Mouse (Mus musculus) gastrocnemius, postnatal 36 days (tissue): ENCODE data around the gene Rps6ka5. TPM values are rescaled to one million over a fixed set of nuclear protein-coding genes. Genes with fewer than 3 reads are reported as not detected.

Experiments
- DNase-seq, 2 experiments: peaks; one replicate each; pipeline ENCODE4 v3.0.0; 2022
- intact Hi-C: fragments of 180-260 bp; cut with DNase I; formaldehyde crosslinking; loops from one replicate; pipeline ENCODE4 v1.15.1; 2025
- total RNA-seq, 2 experiments: library from RNA; stranded (reverse); gene quantifications; 2 replicates each; pipeline ENCODE4 v1.2.3; 2021

Gene Rps6ka5
- total RNA-seq, 2 experiments from 2014 or later, result 8.0 to 8.4 TPM

GRCm38 (mm10) chr12:100542076-100542475, 184.7 kb downstream of the Rps6ka5 start:
- intact Hi-C loops, result no loop called here
- DNase-seq, result no peak

- DNase-seq, result no peak
- intact Hi-C loops, result no loop called here
Observed at GRCm38 (mm10) chr12:100539158-100539714, 187.5 kb downstream of the Rps6ka5 start.

GRCm38 (mm10) chr12:100538445-100539157, 188.2 kb downstream of the Rps6ka5 start:
- intact Hi-C loops, result no loop called here
- DNase-seq, result no peak

- intact Hi-C loops, result no loop called here
- DNase-seq, result no peak
Observed at GRCm38 (mm10) chr12:100537091-100537490, 189.7 kb downstream of the Rps6ka5 start.

GRCm38 (mm10) chr12:100535028-100535427, 191.8 kb downstream of the Rps6ka5 start:
- DNase-seq, result no peak
- intact Hi-C loops, result no loop called here

- intact Hi-C loops, result no loop called here
- no peak for DNase-seq
Observed at GRCm38 (mm10) chr12:100534028-100534427, 192.8 kb downstream of the Rps6ka5 start.

GRCm38 (mm10) chr12:100533209-100533608, 193.6 kb downstream of the Rps6ka5 start:
- no peak for DNase-seq
- intact Hi-C loops, result no loop called here

- intact Hi-C loops, result no loop called here
- DNase-seq, result no peak
Observed at GRCm38 (mm10) chr12:100531740-100532139, 195.0 kb downstream of the Rps6ka5 start.

- intact Hi-C loops, result no loop called here
- DNase-seq, result no peak
Observed at GRCm38 (mm10) chr12:100530871-100531270, 195.9 kb downstream of the Rps6ka5 start.

GRCm38 (mm10) chr12:100529651-100530050, 197.1 kb downstream of the Rps6ka5 start:
- intact Hi-C loops, result no loop called here
- no peak for DNase-seq

GRCm38 (mm10) chr12:100529172-100529571, 197.6 kb downstream of the Rps6ka5 start:
- intact Hi-C loops, result no loop called here
- DNase-seq, result peak; percentile 61 to 73

GRCm38 (mm10) chr12:100528246-100528645, 198.5 kb downstream of the Rps6ka5 start:
- intact Hi-C loops, result no loop called here
- no peak for DNase-seq

- peak in 1 of 2 experiments; percentile 67 for DNase-seq
- intact Hi-C loops, result no loop called here
Observed at GRCm38 (mm10) chr12:100527753-100528152, 199.0 kb downstream of the Rps6ka5 start.

- DNase-seq, result no peak
- intact Hi-C loops, result no loop called here
Observed at GRCm38 (mm10) chr12:100527241-100527640, 199.5 kb downstream of the Rps6ka5 start.

GRCm38 (mm10) chr12:100525939-100526338, 200.8 kb downstream of the Rps6ka5 start:
- intact Hi-C loops, result no loop called here
- no peak for DNase-seq

GRCm38 (mm10) chr12:100520794-100521186, 206.0 kb downstream of the Rps6ka5 start, which contains the start of gene Ttc7b:
Gene Ttc7b (minus strand): TSS chr12:100520826.
- intact Hi-C loops, result no loop called here
- no peak for DNase-seq

GRCm38 (mm10) chr12:100520077-100520793, 206.5 kb downstream of the Rps6ka5 start:
- intact Hi-C loops, result no loop called here
- peak; percentile 45 to 61 for DNase-seq

- intact Hi-C loops, result loop anchor here (5.0 kb wide), 1 partner anchor 82 kb away; no protein-coding TSS in a partner anchor
Observed at GRCm38 (mm10) chr12:100519684-100520076, 207.1 kb downstream of the Rps6ka5 start.

GRCm38 (mm10) chr12:100517371-100517770, 209.4 kb downstream of the Rps6ka5 start:
- no peak for DNase-seq
- intact Hi-C loops, result loop anchor here (5.0 kb wide), 1 partner anchor 80 kb away; no protein-coding TSS in a partner anchor

More at GRCm38 (mm10) chr12:100519684-100520076, 207.1 kb downstream of the Rps6ka5 start:
- no peak for DNase-seq

GRCm38 (mm10) chr12:100516161-100516838, 210.5 kb downstream of the Rps6ka5 start:
- DNase-seq, result no peak
- intact Hi-C loops, result loop anchor here (5.0 kb wide), 1 partner anchor 79 kb away; no protein-coding TSS in a partner anchor

- intact Hi-C loops, result loop anchor here (5.0 kb wide), 1 partner anchor 78 kb away; no protein-coding TSS in a partner anchor
- DNase-seq, result no peak
Observed at GRCm38 (mm10) chr12:100515493-100515892, 211.3 kb downstream of the Rps6ka5 start.
